Mouse (Mus musculus) small intestine, adult 2 months (tissue): ENCODE results near the gene U2surp.

Experiments used
- CTCF ChIP-seq: fragments of 200-500 bp; IDR thresholded peaks from 2 replicates; pipeline ENCODE4 v1.5.1; 2012; ENCODE audit warnings: low read depth, mild to moderate bottlenecking, control low read depth, inconsistent platforms, low read length, moderate library complexity, mixed read lengths; ENCODE audit not compliant: insufficient replicate concordance, insufficient read length; ENCODE audit errors: extremely low read depth
- POLR2A ChIP-seq: fragments of 200-500 bp; IDR thresholded peaks from 2 replicates; pipeline ENCODE4 v1.6.1; 2012; ENCODE audit warnings: low read depth, mild to moderate bottlenecking, control low read depth, inconsistent platforms, low read length, moderate library complexity

DNA sequence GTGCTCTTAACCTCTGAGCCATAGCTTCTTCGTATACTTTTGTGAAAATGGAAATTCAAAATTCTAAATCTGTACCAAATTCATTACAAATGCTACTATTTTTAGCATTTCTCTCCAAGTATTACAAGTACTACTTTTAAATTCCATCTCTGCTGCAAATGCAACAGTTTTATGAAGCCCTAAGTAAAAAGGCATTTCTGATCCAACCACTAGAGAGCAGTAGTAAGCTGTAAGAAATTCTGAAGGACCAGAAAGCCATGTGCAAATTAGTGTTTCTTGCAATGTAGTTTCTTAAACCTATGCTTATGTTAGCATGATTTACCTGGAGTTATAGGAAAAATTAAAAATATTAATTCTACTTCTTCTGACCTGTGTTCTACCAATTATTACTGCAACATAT lies 38.9 kb downstream of the U2surp start:
- no peak for TF ChIP-seq CTCF
- no peak for TF ChIP-seq POLR2A
